Mouse (Mus musculus): ENCODE results near the gene Htr1d.

DNA sequence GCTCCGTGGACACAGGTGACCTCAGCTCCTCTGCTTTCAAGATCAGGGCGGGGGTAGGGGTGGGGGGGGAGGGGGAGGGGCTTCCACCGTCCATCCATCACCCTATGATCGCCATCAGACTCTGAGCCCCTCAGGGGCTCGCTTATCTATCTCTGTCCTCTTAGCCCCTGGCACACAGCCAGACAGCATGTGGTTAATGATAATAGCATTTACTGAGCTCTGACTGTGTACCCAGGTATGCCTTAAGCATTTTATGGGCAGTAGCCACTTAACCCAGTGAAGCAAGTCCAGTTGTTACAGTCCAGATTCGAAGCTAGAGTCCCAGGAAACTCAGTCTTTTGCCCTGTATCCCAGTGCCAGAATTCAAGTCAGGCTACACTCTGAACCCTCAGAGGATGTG lies 28.2 kb downstream of the Htr1d start:
- TF ChIP-seq CTCF (IDR thresholded peaks at IDR 0.05; ENCODE audit: extremely low read depth, insufficient read depth, low read length) (no peak), POLR2A (IDR thresholded peaks at IDR 0.05; ENCODE audit: extremely low read depth, insufficient read depth, low read length) (no peak)
